Mouse (Mus musculus): ENCODE results near the gene 4930469K13Rik. TPM values are rescaled to one million over a fixed set of nuclear protein-coding genes. Genes with fewer than 3 reads are reported as not detected.

4930469K13Rik gene
- total and polyA plus RNA-seq, 2 experiments from 2014 or later = 0.66 TPM; not detected in 1

DNA sequence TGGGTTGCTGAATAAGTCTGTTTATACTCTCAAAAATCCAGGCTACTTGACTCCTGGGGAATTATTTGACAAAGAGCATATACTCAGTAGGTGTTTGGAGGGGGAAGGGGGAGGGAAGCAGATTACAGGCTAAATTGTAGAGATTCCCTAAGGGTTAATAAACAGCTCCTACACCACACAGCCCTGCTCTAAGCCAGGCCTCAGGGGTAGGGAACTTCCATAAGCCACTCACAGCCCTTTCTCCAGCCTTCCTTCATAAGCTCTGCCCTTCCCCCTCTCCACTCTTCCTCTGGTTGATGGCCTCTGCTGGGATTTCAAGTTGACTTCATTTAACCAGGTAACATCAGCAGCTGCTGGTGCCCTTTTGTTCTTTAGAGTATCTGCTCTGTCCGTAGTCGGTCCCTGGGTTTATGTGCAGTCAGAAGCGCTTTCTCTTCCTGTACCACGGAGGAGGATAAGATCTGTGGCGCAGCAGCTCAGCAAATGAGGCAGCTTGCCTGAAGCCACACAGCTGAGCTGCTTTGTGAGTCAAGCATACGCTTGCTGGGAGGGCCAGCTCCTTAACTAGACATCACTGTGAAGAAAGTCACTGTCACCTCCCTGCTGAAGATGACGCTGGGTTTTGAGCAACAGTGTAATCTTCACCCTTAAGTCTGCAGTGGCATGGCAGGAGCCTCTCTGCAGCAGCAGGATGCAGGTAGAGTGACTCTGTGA is 159.6 kb downstream of the 4930469K13Rik start:
- WGBS = 41% methylated on average over 7 of the region's 7 CpGs
- no peak overlapping the region for H3K4me3 ChIP-seq (ENCODE audit: low read depth, low read length)
- H3K27ac ChIP-seq (ENCODE audit: low read depth, low read length) = no peak overlapping the region
- no peak for DNase-seq (ENCODE audit: low spot score)
- no peaks in the 10 kb centered on the region for H3K36me3 ChIP-seq (ENCODE audit: insufficient read depth, low read length)
- H3K27me3 ChIP-seq (ENCODE audit: insufficient read depth, low read length) = no peaks in the 10 kb centered on the region
- H3K4me1 ChIP-seq (ENCODE audit: insufficient read depth, low read length) = no peaks in the 10 kb centered on the region
- no peak overlapping the region for H3K9ac ChIP-seq (replicated peaks; ENCODE audit: low read length, poor library complexity, severe bottlenecking)
- no peaks in the 10 kb centered on the region for H3K9me3 ChIP-seq (ENCODE audit: low read length)
- no peak for ATAC-seq (ENCODE audit: low FRiP score)
- no peak overlapping the region for H3K4me2 ChIP-seq (ENCODE audit: low read depth, low read length, poor library complexity, severe bottlenecking)
- no peak for TF ChIP-seq CTCF (IDR thresholded peaks at IDR 0.05)

DNA sequence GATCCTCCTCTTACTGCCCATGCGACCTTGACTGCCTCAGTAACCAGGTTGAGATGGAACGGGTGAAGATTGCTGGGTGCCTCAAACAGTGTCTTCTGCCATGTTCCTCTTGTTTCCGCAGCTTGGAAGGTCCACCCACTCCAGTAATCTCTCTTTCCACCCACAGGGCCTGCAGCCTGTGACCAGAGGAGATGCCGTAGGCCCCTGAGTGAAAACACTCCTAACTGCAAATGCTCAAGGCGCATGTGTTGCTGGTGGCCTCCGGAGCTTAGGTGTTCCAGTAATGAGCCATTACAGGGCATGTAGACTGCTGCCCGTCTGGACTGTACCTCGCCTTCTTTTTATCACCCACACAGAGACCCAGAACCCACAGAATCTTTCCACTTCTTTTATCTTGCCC is 160.7 kb downstream of the 4930469K13Rik start:
- Histone ChIP-seq H3K27me3 (ENCODE audit: insufficient read depth, low read length) (no peaks in the 10 kb centered on the region), H3K4me2 (ENCODE audit: low read depth, low read length, poor library complexity, severe bottlenecking) (no peak overlapping the region), H3K4me3 (ENCODE audit: low read depth, low read length) (no peak overlapping the region), H3K27ac (ENCODE audit: low read depth, low read length) (no peak overlapping the region), H3K4me1 (ENCODE audit: insufficient read depth, low read length) (no peaks in the 10 kb centered on the region), H3K36me3 (ENCODE audit: insufficient read depth, low read length) (no peaks in the 10 kb centered on the region), H3K9ac (replicated peaks; ENCODE audit: low read length, poor library complexity, severe bottlenecking) (no peak overlapping the region), H3K9me3 (ENCODE audit: low read length) (no peaks in the 10 kb centered on the region)
- ATAC-seq (ENCODE audit: low FRiP score) (no peak), DNase-seq (ENCODE audit: low spot score) (no peak)
- 91% methylated on average over 8 of the region's 8 CpGs for WGBS
- no peak for TF ChIP-seq CTCF (IDR thresholded peaks at IDR 0.05)

DNA sequence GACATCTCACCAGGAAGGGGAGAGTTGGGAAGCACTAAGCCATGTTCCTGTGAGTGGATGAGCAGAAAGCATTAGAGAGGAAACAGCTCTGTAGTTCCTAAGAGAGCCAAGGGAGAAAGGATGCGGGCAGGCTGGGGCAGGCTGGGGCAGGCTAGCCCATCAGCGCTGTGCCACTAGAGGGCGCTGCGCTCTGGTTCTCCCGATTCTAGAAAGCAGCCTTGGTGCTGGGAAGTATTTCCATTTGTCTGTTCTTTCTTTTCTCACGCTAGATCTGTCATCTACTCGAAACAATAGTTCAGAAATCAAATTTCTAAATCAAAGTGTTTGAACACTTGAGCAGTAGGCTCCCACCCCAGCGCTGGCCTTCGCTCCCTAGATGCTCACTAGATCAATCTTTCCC is 164.1 kb downstream of the 4930469K13Rik start:
- 66% methylated on average over 9 of the region's 9 CpGs for WGBS
- no peak for DNase-seq (ENCODE audit: low spot score)
- peak; percentile 36 for TF ChIP-seq CTCF (IDR thresholded peaks at IDR 0.05)
- no peaks in the 10 kb centered on the region for H3K36me3 ChIP-seq (ENCODE audit: insufficient read depth, low read length)
- H3K4me3 ChIP-seq (ENCODE audit: low read depth, low read length) = no peak overlapping the region
- no peaks in the 10 kb centered on the region for H3K27me3 ChIP-seq (ENCODE audit: insufficient read depth, low read length)
- H3K4me2 ChIP-seq (ENCODE audit: low read depth, low read length, poor library complexity, severe bottlenecking) = no peak overlapping the region
- H3K9ac ChIP-seq (replicated peaks; ENCODE audit: low read length, poor library complexity, severe bottlenecking) = no peak overlapping the region
- H3K9me3 ChIP-seq (ENCODE audit: low read length) = no peaks in the 10 kb centered on the region
- no peak for ATAC-seq (ENCODE audit: low FRiP score)
- no peak overlapping the region for H3K27ac ChIP-seq (ENCODE audit: low read depth, low read length)
- no peaks in the 10 kb centered on the region for H3K4me1 ChIP-seq (ENCODE audit: insufficient read depth, low read length)

DNA sequence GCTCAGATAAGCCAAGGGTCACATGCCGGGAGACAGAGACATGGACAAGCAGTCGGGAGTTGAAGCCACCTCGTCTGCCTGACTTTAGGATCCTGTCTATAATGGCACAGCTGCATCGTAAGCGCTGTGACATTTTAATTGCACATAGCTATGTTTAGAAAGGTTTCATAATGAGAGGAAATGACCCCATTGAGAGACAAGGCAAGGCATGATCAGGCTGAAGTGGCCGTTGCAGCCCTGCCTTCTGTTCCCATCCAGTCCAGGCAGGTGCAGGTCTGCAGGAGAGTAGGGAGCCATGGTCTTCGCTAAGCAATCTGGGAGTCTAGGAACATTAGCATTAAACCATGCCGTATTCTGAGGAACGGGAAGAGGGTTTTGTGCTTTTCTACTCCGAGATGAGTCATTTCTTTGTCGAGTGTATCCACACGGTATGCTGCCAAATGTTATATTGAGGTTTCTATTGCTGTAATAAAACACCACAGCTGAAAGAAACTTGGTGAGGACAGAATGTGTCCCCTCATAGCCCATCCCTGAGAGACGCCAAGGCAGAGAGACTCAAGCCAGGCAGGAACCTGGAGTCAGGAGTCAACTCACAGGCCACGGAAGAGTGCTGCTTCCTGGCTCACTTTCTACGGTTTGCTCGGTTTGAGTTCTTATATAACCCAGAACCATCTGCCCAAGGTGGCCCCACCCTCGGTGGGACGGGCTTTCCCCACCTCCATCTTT is 165.8 kb downstream of the 4930469K13Rik start:
- DNase-seq (ENCODE audit: low spot score) (no peak), ATAC-seq (ENCODE audit: low FRiP score) (no peak)
- WGBS = 74% methylated on average over 18 of the region's 18 CpGs
- no peak for TF ChIP-seq CTCF (IDR thresholded peaks at IDR 0.05)
- Histone ChIP-seq H3K27me3 (ENCODE audit: insufficient read depth, low read length) (no peaks in the 10 kb centered on the region), H3K9me3 (ENCODE audit: low read length) (no peaks in the 10 kb centered on the region), H3K4me2 (ENCODE audit: low read depth, low read length, poor library complexity, severe bottlenecking) (no peak overlapping the region), H3K4me3 (ENCODE audit: low read depth, low read length) (no peak overlapping the region), H3K9ac (replicated peaks; ENCODE audit: low read length, poor library complexity, severe bottlenecking) (no peak overlapping the region), H3K36me3 (ENCODE audit: insufficient read depth, low read length) (no peaks in the 10 kb centered on the region), H3K4me1 (ENCODE audit: insufficient read depth, low read length) (no peaks in the 10 kb centered on the region; the same call in 1 of the 2 replicates), H3K27ac (ENCODE audit: low read depth, low read length) (no peak overlapping the region)

DNA sequence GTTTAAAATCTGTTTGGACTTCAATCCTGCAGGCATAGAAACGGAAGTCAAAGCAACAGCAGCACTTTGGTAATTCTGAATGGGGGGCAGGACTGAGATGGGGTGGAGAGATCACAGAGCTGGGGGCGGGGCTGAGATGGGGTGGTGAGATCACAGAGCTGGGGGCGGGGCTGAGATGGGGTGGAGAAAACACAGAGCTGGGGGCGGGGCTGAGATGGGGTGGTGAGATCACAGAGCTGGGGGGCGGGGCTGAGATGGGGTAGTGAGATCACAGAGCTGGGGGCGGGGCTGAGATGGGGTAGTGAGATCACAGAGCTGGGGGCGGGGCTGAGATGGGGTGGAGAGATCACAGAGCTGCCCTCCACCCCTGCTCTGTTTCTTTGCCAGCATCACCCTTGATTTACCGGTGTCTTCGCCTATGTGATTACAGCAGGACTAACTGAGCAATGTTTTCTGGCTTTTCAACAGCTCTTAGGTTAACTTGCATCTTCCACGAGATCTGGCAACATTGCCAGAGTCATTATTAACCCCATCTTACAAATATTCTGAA is 166.4 kb downstream of the 4930469K13Rik start:
- TF ChIP-seq CTCF (IDR thresholded peaks at IDR 0.05) = no peak
- no peak overlapping the region for H3K27ac ChIP-seq (ENCODE audit: low read depth, low read length)
- ATAC-seq (ENCODE audit: low FRiP score) (no peak), DNase-seq (ENCODE audit: low spot score) (no peak)
- H3K4me1 ChIP-seq (ENCODE audit: insufficient read depth, low read length) = no peaks in the 10 kb centered on the region; the same call in 1 of the 2 replicates
- no peak overlapping the region for H3K4me3 ChIP-seq (ENCODE audit: low read depth, low read length)
- WGBS = 15% methylated on average over 10 of the region's 10 CpGs
- H3K36me3 ChIP-seq (ENCODE audit: insufficient read depth, low read length) = no peaks in the 10 kb centered on the region
- H3K9ac ChIP-seq (replicated peaks; ENCODE audit: low read length, poor library complexity, severe bottlenecking) = no peak overlapping the region
- H3K27me3 ChIP-seq (ENCODE audit: insufficient read depth, low read length) = no peaks in the 10 kb centered on the region
- no peaks in the 10 kb centered on the region for H3K9me3 ChIP-seq (ENCODE audit: low read length)
- H3K4me2 ChIP-seq (ENCODE audit: low read depth, low read length, poor library complexity, severe bottlenecking) = no peak overlapping the region

DNA sequence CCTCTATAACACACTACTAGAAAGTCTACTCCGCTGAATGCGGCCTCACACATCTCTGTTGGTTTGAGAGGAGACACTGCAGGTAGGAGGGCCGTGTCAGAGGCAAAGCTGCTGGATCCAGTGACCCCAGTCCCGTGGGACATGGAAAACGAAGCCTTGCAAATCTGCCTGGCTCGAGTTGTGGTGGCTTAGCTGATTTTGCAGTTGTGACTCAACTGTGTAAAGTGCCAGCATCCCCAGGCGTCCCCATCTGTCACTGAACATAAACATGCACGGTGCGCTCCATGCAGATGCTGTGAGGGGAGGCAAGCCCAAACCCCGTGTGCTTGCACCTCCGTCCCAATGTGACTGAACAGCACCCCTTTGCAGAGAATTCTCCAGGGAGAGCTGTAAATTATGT is 168.9 kb downstream of the 4930469K13Rik start:
- WGBS = 73% methylated on average over 11 of the region's 11 CpGs
- Histone ChIP-seq H3K9ac (replicated peaks; ENCODE audit: low read length, poor library complexity, severe bottlenecking) (no peak overlapping the region), H3K36me3 (ENCODE audit: insufficient read depth, low read length) (no peaks in the 10 kb centered on the region), H3K4me1 (ENCODE audit: insufficient read depth, low read length) (peaks cover 3% of the 10 kb centered on the region; the same call in 1 of the 2 replicates), H3K27ac (ENCODE audit: low read depth, low read length) (no peak overlapping the region), H3K27me3 (ENCODE audit: insufficient read depth, low read length) (no peaks in the 10 kb centered on the region), H3K9me3 (ENCODE audit: low read length) (no peaks in the 10 kb centered on the region), H3K4me2 (ENCODE audit: low read depth, low read length, poor library complexity, severe bottlenecking) (no peak overlapping the region), H3K4me3 (ENCODE audit: low read depth, low read length) (no peak overlapping the region)
- ATAC-seq (ENCODE audit: low FRiP score) (no peak), DNase-seq (ENCODE audit: low spot score) (no peak)
- TF ChIP-seq CTCF (IDR thresholded peaks at IDR 0.05) = no peak
